In the genomic region with DNA sequence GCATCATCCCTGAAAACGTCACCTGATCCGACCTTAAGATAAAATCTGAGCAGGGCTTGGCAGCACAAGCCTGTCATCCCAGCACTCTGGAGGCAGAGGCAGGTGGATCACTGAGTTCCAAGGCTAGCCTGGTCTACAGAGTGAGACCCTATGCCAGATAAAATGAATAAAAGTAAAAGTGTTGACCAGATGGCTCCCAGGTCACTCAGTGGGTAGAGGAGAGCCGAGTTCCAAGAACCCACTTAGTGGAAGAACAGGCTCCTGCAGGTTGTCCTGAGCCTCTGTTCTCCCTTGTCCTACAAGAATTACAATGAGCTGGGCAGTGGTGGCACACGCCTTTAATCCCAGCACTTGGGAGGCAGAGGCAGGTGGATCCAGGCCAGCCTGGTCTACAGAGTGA, we compare ENCODE assay signal across 16 mouse cellular contexts.
"Had no signal": no experiment of that assay in that cellular context is flagged by ENCODE, and none has a peak within 500 bp of the region (broad histone marks: within the 10 kb centered on the region; RNA-seq: fewer than 3 reads in every experiment).

No protein-coding gene starts in this region.

- H3K27ac ChIP-seq: midbrain, embryonic 10.5 days; midbrain, embryonic 12.5 days; neural tube, embryonic 13.5 days; neural tube, embryonic 15.5 days had no signal

- H3K36me3 ChIP-seq: midbrain, embryonic 10.5 days; midbrain, embryonic 12.5 days had no signal

- DNase-seq: lung, embryonic 14.5 days; lung, postnatal 10 days; midbrain, embryonic 14.5 days; retina, postnatal 1 day; right cerebral cortex, adult 18-20 months; right cerebral cortex, postnatal 25 days; right cerebral cortex, postnatal 4 days; spleen, adult 18-20 months; thymus, adult 18-20 months; thymus, postnatal 14 days; thymus, postnatal 36 days had no signal

- H3K9ac ChIP-seq: lung, embryonic 14.5 days; midbrain, embryonic 12.5 days; neural tube, embryonic 13.5 days; neural tube, embryonic 15.5 days had no signal

- H3K4me3 ChIP-seq: midbrain, embryonic 10.5 days; midbrain, embryonic 12.5 days; myocyte; neural tube, embryonic 13.5 days; neural tube, embryonic 15.5 days had no signal
